Mouse (Mus musculus) ES-Bruce4 (cell line): ENCODE results near the gene Cd44. TPM values are rescaled to one million over a fixed set of nuclear protein-coding genes. Genes with fewer than 3 reads are reported as not detected.

Source experiments
- H3K27ac ChIP-seq: 2 replicates; pipeline ENCODE4 v1.5.1; 2012; ENCODE audit warnings: low read length, inconsistent platforms; ENCODE audit not compliant: insufficient read depth
- H3K27me3 ChIP-seq: 2 replicates; pipeline ENCODE4 v1.6.1; 2012; ENCODE audit warnings: mild to moderate bottlenecking, low read length, inconsistent platforms; ENCODE audit not compliant: control insufficient read depth, poor library complexity, insufficient read depth, severe bottlenecking
- H3K36me3 ChIP-seq: 2 replicates; pipeline ENCODE4 v1.6.1; 2012; ENCODE audit warnings: inconsistent platforms, mild to moderate bottlenecking, low read length, moderate library complexity; ENCODE audit not compliant: control insufficient read depth, poor library complexity, insufficient read depth, severe bottlenecking
- H3K4me1 ChIP-seq: one replicate; pipeline ENCODE4 v1.8.1; 2011; ENCODE audit warnings: low read length; ENCODE audit not compliant: control insufficient read depth, insufficient read depth
- H3K4me3 ChIP-seq: 2 replicates; pipeline ENCODE4 v1.5.1; 2011; ENCODE audit warnings: low read depth, mild to moderate bottlenecking, low read length
- H3K9ac ChIP-seq: 2 replicates; pipeline ENCODE4 v1.6.1; 2012; ENCODE audit warnings: low read depth, mild to moderate bottlenecking, inconsistent platforms; ENCODE audit not compliant: poor library complexity, severe bottlenecking
- H3K9me3 ChIP-seq: replicated peaks from 2 replicates; pipeline ENCODE4 v1.6.1; 2012; ENCODE audit warnings: mild to moderate bottlenecking, low read length, inconsistent platforms; ENCODE audit not compliant: control insufficient read depth, poor library complexity, insufficient read depth, severe bottlenecking
- CTCF ChIP-seq: IDR thresholded peaks from one replicate; pipeline ENCODE4 v1.8.1; 2011; ENCODE audit warnings: low read depth, low read length
- EP300 ChIP-seq: IDR thresholded peaks from 2 replicates; pipeline ENCODE4 v1.6.1; 2011; ENCODE audit warnings: low read depth, low read length; ENCODE audit not compliant: insufficient read depth
- POLR2A ChIP-seq: IDR thresholded peaks from one replicate; pipeline ENCODE4 v1.8.1; 2011; ENCODE audit warnings: low read length; ENCODE audit not compliant: insufficient read depth
- polyA plus RNA-seq: library from polyadenylated mRNA; stranded (reverse); fragments of >200 nt; gene quantifications from 2 replicates; pipeline ENCODE4 v1.2.4, GENCODE M21; 2011; ENCODE audit warnings: low read depth; ENCODE audit not compliant: missing spikeins, insufficient read depth, insufficient read length

The Cd44 gene
- polyA plus RNA-seq, 1 experiment: 6.6 TPM

DNA sequence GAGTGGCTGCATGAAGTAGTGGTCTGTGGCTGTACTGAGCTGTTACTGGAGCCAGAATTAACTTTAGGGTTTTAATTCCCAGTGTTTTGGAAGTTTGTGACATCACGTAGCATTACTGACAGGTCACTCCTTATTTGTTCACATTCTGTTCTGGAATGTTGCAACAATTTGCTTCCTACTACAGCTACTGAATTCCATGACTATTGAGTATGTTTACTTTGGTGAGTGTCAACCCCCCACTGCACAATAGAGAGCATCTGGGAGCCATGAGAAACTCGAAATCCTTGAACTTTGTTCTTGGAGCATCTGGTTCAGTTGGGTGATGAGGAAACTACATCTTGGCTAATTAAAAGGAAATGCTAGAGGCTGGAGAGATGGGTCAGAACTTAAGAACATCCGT lies 22.2 kb upstream of the Cd44 start:
- Histone ChIP-seq H3K27me3 (no peaks in the 10 kb centered on the region), H3K9ac (no peak overlapping the region), H3K9me3 (no peaks in the 10 kb centered on the region), H3K27ac (no peak overlapping the region), H3K4me1 (no peaks in the 10 kb centered on the region), H3K36me3 (no peaks in the 10 kb centered on the region), H3K4me3 (no peak overlapping the region)
- TF ChIP-seq EP300 (no peak), POLR2A (no peak), CTCF (no peak)

DNA sequence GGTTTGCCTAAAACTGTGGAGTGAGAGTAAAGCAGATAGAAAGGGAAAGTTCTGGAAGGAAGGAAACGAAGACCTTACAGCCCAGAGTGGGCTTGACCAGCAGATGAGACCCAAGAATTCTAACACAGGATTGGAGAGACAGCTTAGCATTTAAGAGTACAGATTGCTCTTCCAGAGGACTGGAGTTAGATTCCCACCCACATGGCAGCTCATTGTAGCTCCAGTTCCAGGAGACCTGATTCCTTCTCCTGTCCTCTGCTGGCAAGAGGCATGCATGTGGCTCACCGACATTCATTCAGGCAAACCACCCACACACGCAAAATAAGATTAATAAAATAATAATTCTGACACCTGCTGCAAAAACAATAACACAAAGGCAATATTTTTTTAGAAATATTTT lies 20.6 kb upstream of the Cd44 start:
- Histone ChIP-seq H3K9me3 (no peaks in the 10 kb centered on the region), H3K27ac (no peak overlapping the region), H3K4me3 (no peak overlapping the region), H3K27me3 (no peaks in the 10 kb centered on the region), H3K4me1 (no peaks in the 10 kb centered on the region), H3K9ac (no peak overlapping the region), H3K36me3 (no peaks in the 10 kb centered on the region)
- TF ChIP-seq CTCF (no peak), POLR2A (no peak), EP300 (no peak)

DNA sequence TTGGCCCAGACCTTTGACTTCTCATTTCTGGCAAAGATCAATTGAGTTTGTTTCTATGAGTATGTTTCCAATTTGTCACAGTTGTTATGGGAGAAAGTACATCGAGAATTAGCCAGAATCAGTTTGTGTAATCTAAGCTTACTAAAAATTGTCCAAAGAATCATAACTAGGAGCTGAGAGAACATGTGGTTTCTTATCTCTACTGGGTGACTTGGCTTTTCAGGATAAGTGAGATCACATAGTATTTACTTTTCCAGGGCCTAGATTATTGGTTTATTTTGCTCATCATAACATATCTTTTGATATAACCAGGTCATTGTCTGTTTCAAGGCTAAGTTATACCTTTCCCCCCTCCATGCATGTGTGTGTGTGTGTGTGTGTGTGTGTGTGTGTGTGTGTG lies 16.8 kb upstream of the Cd44 start:
- no peaks in the 10 kb centered on the region for H3K27me3 ChIP-seq
- H3K27ac ChIP-seq: no peak overlapping the region
- TF ChIP-seq POLR2A (no peak), CTCF (no peak)
- H3K4me3 ChIP-seq: no peak overlapping the region
- H3K4me1 ChIP-seq: no peaks in the 10 kb centered on the region
- H3K9me3 ChIP-seq: no peaks in the 10 kb centered on the region
- no peaks in the 10 kb centered on the region for H3K36me3 ChIP-seq
- no peak overlapping the region for H3K9ac ChIP-seq

DNA sequence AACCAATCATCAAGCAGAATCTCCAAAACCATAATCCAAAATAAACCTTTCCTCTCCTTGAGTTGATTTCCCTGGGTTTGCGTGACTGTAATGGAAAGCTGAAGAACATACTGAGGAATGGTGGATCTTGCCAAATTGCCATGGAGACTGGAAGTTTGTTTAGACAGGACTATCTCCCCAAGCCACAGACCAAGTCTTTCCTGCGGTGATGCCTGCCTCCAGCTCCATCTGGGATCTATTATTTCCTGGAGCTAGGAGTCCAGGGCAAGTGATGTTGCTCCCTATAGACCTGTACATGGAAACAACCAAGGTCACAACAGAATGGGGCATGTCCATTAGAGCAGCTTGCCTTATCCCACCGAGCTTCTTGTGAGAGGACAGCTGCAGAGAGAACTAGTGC lies 15.1 kb upstream of the Cd44 start:
- Histone ChIP-seq H3K36me3 (no peaks in the 10 kb centered on the region), H3K9me3 (no peaks in the 10 kb centered on the region), H3K4me3 (no peak overlapping the region), H3K27me3 (no peaks in the 10 kb centered on the region), H3K9ac (no peak overlapping the region), H3K4me1 (no peaks in the 10 kb centered on the region), H3K27ac (no peak overlapping the region)
- TF ChIP-seq CTCF: no peak
- TF ChIP-seq POLR2A: no peak
- no peak for TF ChIP-seq EP300

DNA sequence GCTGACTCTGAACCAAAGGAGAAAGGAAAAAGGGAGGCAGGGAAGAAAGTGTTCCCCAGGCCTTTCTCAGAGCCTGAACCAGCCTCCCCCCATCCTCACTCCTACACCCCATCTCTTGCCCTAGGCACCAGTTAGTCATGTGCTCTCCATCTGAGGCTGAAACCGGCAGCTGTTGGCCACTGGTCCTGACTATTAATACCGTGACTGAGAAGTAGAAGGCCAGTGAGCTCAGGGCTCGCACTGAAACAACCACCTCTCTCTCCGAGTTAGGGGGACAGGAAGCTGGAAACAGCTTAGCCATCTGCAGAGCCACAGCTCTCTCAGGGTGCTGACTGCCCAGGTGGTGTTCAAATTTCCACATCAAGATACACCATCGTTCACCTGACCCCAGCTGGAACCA lies 13.2 kb upstream of the Cd44 start:
- H3K27ac ChIP-seq: no peak overlapping the region
- no peaks in the 10 kb centered on the region for H3K9me3 ChIP-seq
- TF ChIP-seq CTCF (no peak), POLR2A (no peak), EP300 (no peak)
- H3K27me3 ChIP-seq: no peaks in the 10 kb centered on the region
- H3K36me3 ChIP-seq: no peaks in the 10 kb centered on the region
- H3K4me1 ChIP-seq: no peaks in the 10 kb centered on the region
- no peak overlapping the region for H3K9ac ChIP-seq
- H3K4me3 ChIP-seq: no peak overlapping the region

DNA sequence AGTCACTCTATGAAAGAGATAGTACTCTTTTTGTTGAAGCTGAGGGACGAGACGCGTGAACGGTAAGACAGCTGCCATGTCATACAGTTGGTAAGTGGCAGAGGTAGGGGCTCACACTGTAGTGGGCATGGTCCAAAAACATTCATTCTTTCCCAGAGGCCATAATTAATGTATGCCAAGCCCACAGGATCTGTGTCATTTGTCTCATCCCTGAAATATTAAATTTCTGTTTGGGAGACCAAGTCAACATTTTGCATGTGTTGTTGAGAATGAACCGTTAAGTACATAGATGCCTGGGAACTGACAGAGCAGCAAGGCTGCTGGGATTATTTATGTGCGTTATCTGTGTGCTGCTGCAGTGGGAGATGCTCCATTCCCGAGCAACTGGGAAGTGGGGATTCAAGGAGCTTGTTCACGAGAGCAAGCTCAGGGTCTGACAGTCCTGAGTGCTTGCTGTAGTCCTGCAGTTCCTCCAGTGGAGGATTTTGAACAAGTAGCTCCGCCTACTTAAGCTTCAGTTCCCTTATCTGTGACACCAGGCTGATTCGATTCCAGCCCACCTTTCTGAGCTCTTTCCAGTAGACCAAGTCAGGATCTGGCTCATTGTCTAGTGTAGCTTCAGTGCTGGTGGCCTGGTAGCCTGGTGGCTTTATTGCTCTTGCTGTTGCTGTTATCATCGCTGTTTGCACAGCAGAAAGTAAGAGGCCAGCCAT lies 12.5 kb upstream of the Cd44 start:
- H3K27me3 ChIP-seq: no peaks in the 10 kb centered on the region
- H3K36me3 ChIP-seq: no peaks in the 10 kb centered on the region
- H3K9ac ChIP-seq: no peak overlapping the region
- TF ChIP-seq EP300 (no peak), CTCF (no peak), POLR2A (no peak)
- H3K4me1 ChIP-seq: no peaks in the 10 kb centered on the region
- H3K27ac ChIP-seq: no peak overlapping the region
- H3K4me3 ChIP-seq: no peak overlapping the region
- H3K9me3 ChIP-seq: no peaks in the 10 kb centered on the region
